Mouse (Mus musculus) myocyte (in vitro differentiated cells): ENCODE data around the gene Mctp1. TPM values are rescaled to one million over a fixed set of nuclear protein-coding genes. Genes with fewer than 3 reads are reported as not detected.

Experiments used
- H3K27me3 ChIP-seq: one replicate; pipeline ENCODE4 v1.6.1; 2011; ENCODE audit not compliant: control insufficient read depth, insufficient read depth, insufficient read length
- H3K36me3 ChIP-seq: one replicate; pipeline ENCODE4 v1.6.1; 2011; ENCODE audit not compliant: control insufficient read depth, insufficient read depth
- H3K4me2 ChIP-seq: one replicate; pipeline ENCODE4 v1.6.1; 2011; ENCODE audit warnings: low read depth, control low read depth
- H3K4me3 ChIP-seq: one replicate; pipeline ENCODE4 v1.5.1; 2011; ENCODE audit warnings: mild to moderate bottlenecking, control low read depth, moderate library complexity
- H3K79me2 ChIP-seq: one replicate; pipeline ENCODE4 v1.6.1; 2011; ENCODE audit not compliant: control insufficient read depth, insufficient read depth
- H3ac ChIP-seq: one replicate; pipeline ENCODE4 v1.6.1; 2011; ENCODE audit not compliant: control insufficient read depth, insufficient read length
- CEBPB ChIP-seq: IDR thresholded peaks from 2 replicates; pipeline ENCODE4 v1.6.1; 2011; ENCODE audit warnings: mild to moderate bottlenecking, moderate library complexity; ENCODE audit not compliant: poor library complexity, insufficient read depth, severe bottlenecking
- E2F4 ChIP-seq: IDR thresholded peaks from one replicate; pipeline ENCODE4 v1.6.1; 2011; ENCODE audit warnings: mild to moderate bottlenecking, control low read depth, moderate library complexity; ENCODE audit not compliant: insufficient read depth
- MAX ChIP-seq: IDR thresholded peaks from one replicate; pipeline ENCODE4 v1.6.1; 2011; ENCODE audit warnings: low read depth, mild to moderate bottlenecking, control low read depth
- MYOD1 ChIP-seq, 3 experiments: IDR thresholded peaks; one replicate each; pipeline ENCODE4 v1.6.1; 2011; ENCODE audit warnings: control low read depth in 2 of 3, low read depth in 2 of 3, mild to moderate bottlenecking in 2 of 3, moderate library complexity in 1 of 3; ENCODE audit not compliant: insufficient read length in 2 of 3, control insufficient read depth in 1 of 3
- MYOG ChIP-seq, 3 experiments: IDR thresholded peaks; one replicate each; pipeline ENCODE4 v1.6.1; 2011; ENCODE audit warnings: control low read depth in 2 of 3, low read depth in 2 of 3, mild to moderate bottlenecking in 2 of 3; ENCODE audit not compliant: insufficient read length in 2 of 3, control insufficient read depth in 1 of 3, insufficient read depth in 1 of 3
- POLR2A ChIP-seq: IDR thresholded peaks from one replicate; pipeline ENCODE4 v1.6.1; 2011; ENCODE audit warnings: low read depth, mild to moderate bottlenecking, control low read depth, moderate library complexity; ENCODE audit not compliant: insufficient read length
- POLR2AphosphoS2 ChIP-seq: IDR thresholded peaks from one replicate; pipeline ENCODE4 v1.6.1; 2011; ENCODE audit warnings: low read depth, control low read depth; ENCODE audit not compliant: insufficient read length
- REST ChIP-seq: IDR thresholded peaks from one replicate; pipeline ENCODE4 v1.6.1; 2011; ENCODE audit warnings: mild to moderate bottlenecking, control low read depth, moderate library complexity; ENCODE audit not compliant: insufficient read depth, insufficient read length
- SRF ChIP-seq: IDR thresholded peaks from one replicate; pipeline ENCODE4 v1.6.1; 2011; ENCODE audit warnings: low read depth; ENCODE audit not compliant: control insufficient read depth, insufficient read length
- TCF12 ChIP-seq: IDR thresholded peaks from one replicate; pipeline ENCODE4 v1.6.1; 2011; ENCODE audit warnings: mild to moderate bottlenecking, control low read depth; ENCODE audit not compliant: poor library complexity, insufficient read depth, severe bottlenecking
- TCF3 ChIP-seq: IDR thresholded peaks from one replicate; pipeline ENCODE4 v1.6.1; 2011; ENCODE audit warnings: low read depth, control low read depth; ENCODE audit not compliant: insufficient read length
- USF1 ChIP-seq: IDR thresholded peaks from one replicate; pipeline ENCODE4 v1.6.1; 2011; ENCODE audit warnings: low read depth, mild to moderate bottlenecking, control low read depth, moderate library complexity
- polyA plus RNA-seq: library from polyadenylated mRNA; unstranded; fragments of >200 nt; fragmentation: generic; extraction: Trizol; gene quantifications from one replicate; pipeline ENCODE4 v1.2.1, GENCODE M21; 2012; ENCODE audit warnings: missing spikeins

The Mctp1 gene
- polyA plus RNA-seq, 1 experiment: 0.67 TPM

DNA sequence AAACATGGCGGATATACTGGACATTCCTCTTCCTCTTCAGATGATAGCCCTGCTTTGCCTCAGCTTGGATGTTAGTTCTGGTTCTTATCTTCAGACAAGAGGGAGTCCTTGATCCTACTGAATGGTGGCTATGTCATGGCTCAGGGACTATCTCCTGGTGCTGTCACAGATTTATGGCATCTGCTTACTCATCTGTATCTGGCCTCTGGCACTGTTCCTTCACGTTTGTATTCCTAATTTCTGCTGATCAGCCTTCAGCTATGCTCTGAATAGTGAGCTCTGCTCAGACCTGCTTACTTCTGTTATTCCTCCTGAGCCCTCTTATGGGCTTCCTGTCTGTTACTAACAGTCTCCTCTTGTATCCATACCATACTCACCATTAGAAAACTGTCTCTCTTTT, 7.6 kb downstream of the Mctp1 start:
- Histone ChIP-seq H3K36me3 (no peaks in the 10 kb centered on the region), H3K27me3 (no peaks in the 10 kb centered on the region), H3ac (no peak overlapping the region), H3K4me3 (no peak overlapping the region), H3K79me2 (no peaks in the 10 kb centered on the region), H3K4me2 (no peak overlapping the region)
- no peak for TF ChIP-seq POLR2A
- TF ChIP-seq MYOD1 (IDR thresholded peaks at IDR 0.05; ENCODE audit: control insufficient read depth in 1 of 3, insufficient read length in 2 of 3, low read depth in 2 of 3): no peak
- TF ChIP-seq REST: no peak
- TF ChIP-seq MYOG (IDR thresholded peaks at IDR 0.05; ENCODE audit: control insufficient read depth in 1 of 3, insufficient read depth in 1 of 3, insufficient read length in 2 of 3, low read depth in 2 of 3): no peak
- no peak for TF ChIP-seq CEBPB
- TF ChIP-seq POLR2AphosphoS2: no peak
- no peak for TF ChIP-seq TCF12
- no peak for TF ChIP-seq MAX
- TF ChIP-seq SRF: no peak
- TF ChIP-seq TCF3: no peak
- TF ChIP-seq E2F4: no peak
- no peak for TF ChIP-seq USF1

- TF ChIP-seq POLR2A: no peak
- TF ChIP-seq REST: no peak
- no peak for TF ChIP-seq MYOD1 (IDR thresholded peaks at IDR 0.05; ENCODE audit: control insufficient read depth in 1 of 3, insufficient read length in 2 of 3, low read depth in 2 of 3)
- no peak for TF ChIP-seq TCF12
- TF ChIP-seq MAX: no peak
- no peak for TF ChIP-seq MYOG (IDR thresholded peaks at IDR 0.05; ENCODE audit: control insufficient read depth in 1 of 3, insufficient read depth in 1 of 3, insufficient read length in 2 of 3, low read depth in 2 of 3)
- no peak for TF ChIP-seq E2F4
- TF ChIP-seq USF1: no peak
- no peak for TF ChIP-seq TCF3
- no peak for TF ChIP-seq POLR2AphosphoS2
- no peak for TF ChIP-seq CEBPB
- no peak for TF ChIP-seq SRF
- no peaks in the 10 kb centered on the region for H3K79me2 ChIP-seq
- no peaks in the 10 kb centered on the region for H3K36me3 ChIP-seq
- H3K4me3 ChIP-seq: no peak overlapping the region
- H3K27me3 ChIP-seq: no peaks in the 10 kb centered on the region
- no peak overlapping the region for H3ac ChIP-seq
- no peak overlapping the region for H3K4me2 ChIP-seq
Measured at GRCm38 (mm10) chr13:76393106-76393505, 8.8 kb downstream of the Mctp1 start.

- Histone ChIP-seq H3ac (no peak overlapping the region), H3K4me2 (no peak overlapping the region), H3K36me3 (no peaks in the 10 kb centered on the region), H3K4me3 (no peak overlapping the region), H3K79me2 (no peaks in the 10 kb centered on the region), H3K27me3 (no peaks in the 10 kb centered on the region)
- TF ChIP-seq E2F4 (no peak), USF1 (no peak), TCF12 (no peak), MYOG (IDR thresholded peaks at IDR 0.05; ENCODE audit: control insufficient read depth in 1 of 3, insufficient read depth in 1 of 3, insufficient read length in 2 of 3, low read depth in 2 of 3) (no peak), POLR2AphosphoS2 (no peak), MYOD1 (IDR thresholded peaks at IDR 0.05; ENCODE audit: control insufficient read depth in 1 of 3, insufficient read length in 2 of 3, low read depth in 2 of 3) (no peak), REST (no peak), CEBPB (no peak)
Measured at GRCm38 (mm10) chr13:76395906-76396305, 11.6 kb downstream of the Mctp1 start.

DNA sequence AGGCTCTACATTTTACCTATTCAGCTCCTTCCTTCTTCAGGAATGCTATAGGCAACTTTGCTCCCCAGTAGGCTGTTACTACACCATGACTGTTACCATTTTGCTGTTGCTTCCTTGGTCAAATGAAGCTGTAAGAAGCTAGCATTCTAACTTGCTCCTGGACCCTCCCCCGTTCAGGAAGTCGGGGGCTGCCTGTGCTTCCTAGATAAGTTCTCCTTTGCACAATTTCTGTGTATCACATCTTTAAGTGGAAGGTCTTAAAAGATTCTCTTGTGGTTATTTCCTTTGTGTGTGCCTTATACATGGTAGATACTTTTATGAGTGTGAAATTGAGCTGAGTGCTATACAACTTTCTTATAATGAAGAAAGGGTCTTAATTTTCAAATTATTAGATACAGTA, 25.0 kb downstream of the Mctp1 start:
- Histone ChIP-seq H3K79me2 (no peaks in the 10 kb centered on the region), H3ac (no peak overlapping the region), H3K4me3 (no peak overlapping the region), H3K36me3 (no peaks in the 10 kb centered on the region), H3K27me3 (no peaks in the 10 kb centered on the region), H3K4me2 (no peak overlapping the region)
- TF ChIP-seq CEBPB (no peak), MAX (no peak), E2F4 (no peak), MYOG (IDR thresholded peaks at IDR 0.05; ENCODE audit: control insufficient read depth in 1 of 3, insufficient read depth in 1 of 3, insufficient read length in 2 of 3, low read depth in 2 of 3) (no peak), REST (no peak), MYOD1 (IDR thresholded peaks at IDR 0.05; ENCODE audit: control insufficient read depth in 1 of 3, insufficient read length in 2 of 3, low read depth in 2 of 3) (no peak), TCF3 (no peak), SRF (no peak), POLR2AphosphoS2 (no peak), TCF12 (no peak), USF1 (no peak), POLR2A (no peak)

DNA sequence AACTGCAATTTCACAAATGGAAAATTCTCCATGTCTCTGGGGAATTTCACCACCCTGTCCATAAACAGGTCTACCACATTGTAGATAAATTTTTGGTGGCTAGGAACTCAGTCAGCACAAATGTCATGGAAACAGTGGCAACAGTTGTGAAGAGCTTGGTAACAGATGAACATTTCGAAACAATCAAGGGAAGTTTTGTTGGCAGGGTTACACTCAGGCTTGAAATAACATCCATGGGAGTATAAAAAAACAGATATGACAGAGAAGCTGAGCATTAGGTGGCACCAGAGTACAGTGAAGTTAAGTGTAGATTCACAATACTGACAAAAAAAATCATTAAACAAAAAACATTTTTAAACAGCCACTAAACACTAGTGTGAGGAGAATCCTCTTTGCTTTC, 26.3 kb downstream of the Mctp1 start:
- H3K4me3 ChIP-seq: no peak overlapping the region
- no peaks in the 10 kb centered on the region for H3K79me2 ChIP-seq
- no peak overlapping the region for H3ac ChIP-seq
- no peaks in the 10 kb centered on the region for H3K27me3 ChIP-seq
- TF ChIP-seq MYOD1 (IDR thresholded peaks at IDR 0.05; ENCODE audit: control insufficient read depth in 1 of 3, insufficient read length in 2 of 3, low read depth in 2 of 3) (no peak), CEBPB (no peak), REST (no peak), E2F4 (no peak), USF1 (no peak)
- H3K36me3 ChIP-seq: no peaks in the 10 kb centered on the region
- no peak overlapping the region for H3K4me2 ChIP-seq
